Mouse (Mus musculus) kidney, postnatal 14 days (tissue): ENCODE measurements around the gene Parvg.
"Not testable (repeated sequence)": the region's sequence is repeated elsewhere in the genome, so short reads cannot be mapped to it uniquely, and the experiment has no call there.

ENCODE experiments used
- DNase-seq: peaks from one replicate; pipeline ENCODE4 v3.0.0; 2022; ENCODE audit warnings: mixed read lengths

Parvg gene

DNA sequence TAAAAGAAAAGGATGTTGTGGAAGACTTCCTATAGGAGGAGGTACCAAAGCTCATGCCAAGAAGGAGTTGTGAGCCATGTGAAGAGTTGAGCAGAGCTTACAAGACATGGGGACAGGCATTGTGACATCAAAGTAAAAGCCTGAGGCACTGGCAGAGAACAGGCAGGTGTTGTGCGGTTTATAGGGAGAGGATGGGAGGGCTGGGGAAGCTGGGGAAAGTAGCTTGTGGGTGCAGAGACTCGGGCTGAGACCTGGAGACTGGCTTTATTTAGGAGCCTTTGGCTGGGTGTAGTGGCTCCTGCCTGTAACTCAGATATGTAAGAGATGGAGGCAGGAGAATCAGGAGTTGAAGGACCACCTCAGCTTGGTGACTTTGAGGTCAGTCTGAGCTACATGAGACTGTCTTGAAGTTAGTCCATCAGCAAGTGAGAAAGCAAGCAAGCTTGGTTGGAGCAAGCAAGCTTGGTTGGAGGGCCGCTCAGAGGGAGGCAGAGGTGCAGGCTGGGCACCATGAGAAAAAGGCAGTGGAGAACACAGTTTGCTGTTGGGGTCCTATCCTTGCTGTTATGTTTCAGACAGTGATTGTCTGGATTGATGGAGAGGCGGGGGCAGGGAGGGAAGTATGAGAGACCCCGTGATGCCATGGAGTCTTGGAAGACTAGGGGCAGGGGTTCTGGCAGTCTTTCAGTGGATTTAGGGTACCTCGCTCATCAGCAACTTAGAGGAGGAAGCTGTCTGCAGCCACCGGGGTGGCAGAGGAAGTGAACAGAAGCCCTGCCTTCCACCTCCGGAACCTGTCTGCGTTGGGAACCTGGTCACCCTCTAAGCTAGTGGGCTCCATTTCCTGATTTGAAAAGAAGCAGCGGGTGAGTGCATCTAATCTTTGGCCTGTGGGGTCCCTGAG is at the start of gene Parvg:
Parvg (plus strand) TSS at position 61 of the 904 bp plus-strand sequence.
- no peak for DNase-seq

DNA sequence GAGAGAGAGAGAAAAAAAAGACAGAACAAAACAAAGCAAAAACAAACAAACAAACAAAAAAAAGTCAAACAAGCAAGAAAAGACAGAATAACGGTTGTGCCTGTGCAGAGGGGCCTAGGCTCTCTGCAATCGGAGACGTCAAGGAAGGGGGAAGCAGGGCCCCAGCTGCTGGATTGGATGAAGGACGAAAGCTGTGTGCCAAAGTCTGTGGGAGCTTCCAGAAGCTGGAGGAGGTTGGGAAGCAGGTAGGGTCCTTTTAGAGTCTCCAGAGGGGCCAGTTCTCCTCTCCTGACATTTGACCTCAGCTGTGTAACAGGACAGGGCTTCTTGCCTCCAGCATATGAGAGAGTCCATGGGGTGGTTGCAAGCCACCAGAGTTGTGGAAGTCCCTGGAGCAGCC is 47.8 kb upstream of the Parvg start:
- DNase-seq: no peak

DNA sequence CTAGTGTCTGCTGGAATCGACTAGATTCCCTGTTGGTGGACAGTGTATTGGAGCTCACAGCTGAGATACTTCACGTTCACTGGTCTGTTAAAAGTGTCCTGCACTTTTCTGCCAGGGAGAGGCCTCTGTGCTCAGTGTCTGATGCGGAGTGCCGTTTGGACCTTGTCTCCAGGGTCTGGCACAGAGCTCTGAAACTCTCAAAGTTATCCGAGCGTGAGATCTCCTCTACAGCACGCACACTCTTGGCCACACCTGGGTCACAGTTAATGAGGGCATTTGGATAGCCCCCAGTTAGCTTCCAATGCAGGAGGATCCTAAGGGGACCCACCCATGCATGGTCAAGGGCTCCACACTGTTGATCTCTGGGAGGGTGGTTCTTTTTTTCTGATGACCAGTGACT is 45.7 kb upstream of the Parvg start:
- DNase-seq: peak; percentile 72

DNA sequence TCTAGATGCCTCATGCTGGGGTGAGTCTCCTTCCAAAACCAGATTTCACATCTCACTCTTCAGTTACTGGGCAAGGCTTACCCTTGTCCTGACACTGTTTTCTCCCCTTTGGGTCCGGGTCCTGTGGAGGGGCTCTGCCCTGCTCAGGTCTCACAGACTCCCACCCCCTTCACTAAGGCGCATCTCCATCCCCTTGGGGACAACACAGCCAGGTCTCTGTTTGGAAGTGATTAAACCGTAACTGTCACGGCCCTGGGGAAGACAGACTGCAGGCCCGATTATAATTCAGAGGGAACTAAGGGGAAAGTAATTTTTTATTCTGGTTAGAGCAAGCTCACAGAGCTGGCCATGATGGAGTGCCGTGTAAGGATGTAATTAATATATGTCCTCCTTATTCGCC is 45.2 kb upstream of the Parvg start:
- no peak for DNase-seq

DNA sequence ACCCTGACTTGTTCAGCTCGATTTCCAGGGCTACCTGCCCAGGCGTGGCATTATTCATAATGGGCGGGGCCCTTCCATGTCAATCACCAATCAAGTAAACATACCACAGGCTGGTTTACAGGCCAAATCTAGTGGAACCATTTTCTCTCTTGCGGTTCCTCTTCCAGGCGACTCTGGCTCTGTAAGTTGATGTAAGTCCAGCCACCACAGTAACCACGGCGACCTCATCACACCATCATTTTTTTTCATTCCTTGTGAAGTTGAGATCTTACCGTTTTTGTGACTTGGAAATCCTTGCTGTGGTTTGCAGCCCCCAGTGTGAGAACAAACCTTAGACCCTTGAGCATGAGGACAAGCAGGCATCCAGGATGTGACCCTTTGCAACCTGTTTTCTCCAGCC is 43.5 kb upstream of the Parvg start:
- DNase-seq: no peak

DNA sequence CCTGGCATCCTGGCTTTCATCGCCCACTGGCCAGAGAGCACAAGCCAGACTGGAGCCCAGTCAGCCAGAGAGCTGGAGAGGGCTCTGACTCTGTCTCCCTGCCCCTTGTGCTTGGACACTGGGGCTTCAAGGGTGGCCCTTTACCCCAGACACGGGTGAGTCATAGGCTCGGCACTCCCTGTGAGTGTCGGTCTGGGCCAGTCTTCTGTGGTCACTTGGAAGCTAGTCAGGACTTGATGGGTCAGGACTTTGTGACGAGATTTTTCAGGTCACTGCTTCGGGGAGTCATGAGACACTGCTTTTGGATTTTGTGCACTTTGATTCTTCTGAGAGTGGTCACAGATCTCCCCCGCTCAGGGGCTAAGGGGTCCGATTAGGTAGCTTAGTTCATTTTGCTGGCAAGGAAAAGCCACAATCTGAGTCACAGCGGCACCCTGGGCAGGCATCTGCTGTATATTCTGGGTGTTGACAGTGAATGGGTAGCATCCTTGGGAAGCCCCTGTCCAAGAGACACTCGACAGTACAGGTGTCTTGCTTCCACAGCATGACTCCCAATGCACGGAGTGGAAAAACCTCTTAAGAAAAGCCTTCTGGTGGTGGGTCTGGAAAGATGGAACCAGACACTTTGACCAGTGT is 43.0 kb upstream of the Parvg start:
- DNase-seq: peak; percentile 35

DNA sequence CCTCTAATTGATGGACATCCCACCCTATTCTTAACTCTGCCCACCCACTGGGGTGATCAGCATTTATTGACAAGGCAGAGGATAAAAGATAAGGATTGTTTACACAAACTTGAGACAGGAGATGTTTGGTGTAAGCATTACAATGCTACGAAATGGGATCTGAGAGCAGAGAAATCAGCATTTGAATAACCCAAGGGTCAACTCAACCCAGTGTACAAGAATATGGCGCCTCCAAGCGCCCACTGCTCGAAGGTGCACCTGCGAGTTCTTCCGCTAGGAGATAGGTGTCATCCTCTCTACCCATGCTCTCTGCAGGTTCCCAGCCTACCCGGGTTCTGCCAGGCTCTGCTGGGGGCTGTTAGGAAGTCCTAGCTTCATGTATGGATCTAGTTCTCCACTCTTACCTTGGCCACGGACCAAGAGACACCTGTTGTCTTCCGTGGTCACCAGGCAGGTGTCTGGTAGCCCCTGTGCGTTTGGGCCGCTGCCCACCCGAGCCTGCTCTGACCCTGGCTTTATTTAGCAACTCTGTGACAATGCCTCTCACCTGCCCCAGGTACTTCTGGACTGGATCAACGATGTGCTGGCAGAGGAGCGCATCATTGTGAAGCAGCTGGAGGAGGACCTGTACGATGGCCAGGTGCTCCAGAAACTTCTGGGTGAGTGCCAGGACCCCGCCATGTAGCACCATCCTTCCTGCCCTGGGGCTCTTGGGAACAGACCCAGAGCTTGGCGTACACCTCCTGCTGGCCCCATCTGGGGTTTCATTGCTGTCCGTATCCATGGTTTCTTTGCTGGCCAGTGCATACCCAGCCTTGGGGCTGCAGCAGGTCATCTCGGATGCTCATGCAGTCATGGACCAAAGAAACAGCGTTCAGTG is 41.4 kb upstream of the Parvg start:
- no peak for DNase-seq

DNA sequence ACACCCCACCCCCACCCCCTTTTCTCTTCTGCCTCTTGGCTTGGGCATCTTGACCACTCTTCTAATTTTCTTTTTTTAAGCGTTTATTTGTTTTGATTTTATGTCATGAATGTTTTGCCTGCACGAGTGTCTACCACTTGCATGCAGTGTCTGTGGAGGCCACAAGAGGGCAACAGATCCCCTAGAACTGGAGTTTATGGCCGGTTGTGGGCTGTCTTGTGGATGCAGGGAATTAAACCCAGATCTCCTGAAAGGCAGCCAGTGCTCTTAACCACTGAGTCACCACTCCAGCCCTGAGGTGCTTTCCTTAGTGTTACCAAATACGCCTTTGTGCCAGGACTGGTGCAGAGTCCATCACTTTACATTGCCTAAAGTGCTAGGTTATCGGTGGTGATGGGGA is 39.8 kb upstream of the Parvg start:
- peak; percentile 38 for DNase-seq

DNA sequence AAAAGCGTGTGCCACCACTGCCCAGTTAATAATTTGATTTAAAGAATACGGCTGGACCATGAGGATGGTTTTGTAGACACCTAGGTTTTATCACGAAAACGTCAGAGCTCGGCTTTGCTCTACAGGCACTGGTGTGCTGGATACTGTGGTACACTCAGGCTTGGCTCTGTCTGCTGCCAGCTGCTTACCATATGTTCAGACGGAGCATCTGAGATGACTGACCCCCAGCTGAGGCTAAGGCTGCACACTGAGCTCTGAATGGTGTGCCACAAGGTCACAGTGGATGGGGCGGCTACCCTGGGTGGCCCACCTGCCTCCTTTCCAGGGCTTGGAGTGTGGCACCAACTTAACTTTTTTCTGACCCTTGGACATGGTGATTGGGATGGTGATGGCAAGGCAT is 38.4 kb upstream of the Parvg start:
- DNase-seq: no peak

DNA sequence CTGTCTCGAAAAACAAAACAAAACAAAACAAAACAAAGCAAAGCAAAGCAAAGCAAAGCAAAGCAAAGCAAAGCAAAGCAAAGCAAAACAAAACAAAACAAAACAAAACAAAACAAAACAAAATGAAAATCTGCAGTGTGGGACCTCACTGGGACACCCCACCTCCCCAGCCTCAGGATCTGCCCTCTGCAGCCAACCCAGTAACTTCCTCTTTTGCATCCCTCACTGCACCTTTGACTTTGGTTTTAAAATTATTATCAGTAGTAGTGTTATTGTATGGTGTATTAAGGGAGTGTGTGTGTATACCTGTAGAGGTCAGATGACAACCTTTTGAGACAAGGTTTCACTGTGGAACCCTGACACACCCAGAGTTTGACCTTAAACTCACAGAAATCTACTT is 34.9 kb upstream of the Parvg start:
- not testable (repeated sequence) for DNase-seq

DNA sequence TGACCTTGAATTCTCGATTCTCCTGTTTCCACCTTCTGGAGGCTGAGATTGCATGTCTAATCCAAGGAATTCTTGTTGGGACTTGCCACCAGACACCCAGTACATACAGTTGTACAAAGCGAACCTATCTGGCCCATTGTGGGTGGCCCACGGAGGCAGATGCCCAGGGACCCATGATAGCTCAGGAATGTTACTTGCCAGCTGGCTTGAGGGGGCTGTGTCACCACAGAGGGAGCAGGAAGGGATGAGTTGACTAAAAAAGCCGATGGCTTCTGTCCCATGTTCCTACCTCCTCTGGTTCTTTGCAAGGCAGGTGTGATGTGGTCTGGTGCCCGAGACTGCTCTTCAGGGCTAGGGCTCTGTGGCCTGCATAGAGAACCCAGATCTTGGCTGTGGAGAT is 32.7 kb upstream of the Parvg start:
- DNase-seq: no peak

DNA sequence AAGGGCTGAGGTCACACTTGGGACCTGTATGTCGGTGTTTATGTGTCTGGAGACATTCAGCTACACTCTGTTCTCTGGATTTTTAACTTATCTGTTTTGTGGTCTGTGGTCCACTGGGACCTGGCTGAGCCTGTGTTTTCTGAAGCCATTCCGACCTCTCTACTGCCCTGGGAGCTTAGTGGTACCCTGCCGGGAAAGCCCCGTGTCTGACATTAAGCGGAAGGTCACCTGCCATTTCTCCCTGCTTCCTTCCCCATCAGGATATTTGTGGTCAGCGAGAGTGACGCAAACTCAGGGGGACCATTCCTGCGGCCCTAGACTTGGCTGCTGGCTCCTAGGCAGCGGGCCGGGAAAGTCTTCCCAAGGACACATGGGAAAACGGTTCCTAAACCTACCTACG is 30.2 kb upstream of the Parvg start:
- no peak for DNase-seq

DNA sequence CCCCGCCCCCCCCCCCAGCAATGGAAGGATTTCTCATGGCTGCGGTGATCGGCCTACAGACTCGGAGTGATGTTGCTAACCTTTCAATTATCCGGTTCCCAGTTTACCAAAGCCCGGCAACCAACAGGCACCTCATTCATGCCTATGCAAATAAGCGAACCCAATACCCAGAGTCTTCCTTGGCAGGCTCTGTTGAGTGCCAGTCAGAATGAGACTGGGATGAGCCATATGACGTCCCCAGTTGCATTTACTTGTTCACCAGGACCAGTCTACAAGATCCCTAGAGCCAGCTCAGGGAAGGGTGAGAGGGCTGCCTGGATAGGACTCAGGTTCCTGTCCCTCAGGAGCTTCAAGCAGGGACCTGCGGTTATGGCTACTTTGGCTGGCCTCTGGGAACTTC is 29.4 kb upstream of the Parvg start:
- no peak for DNase-seq

DNA sequence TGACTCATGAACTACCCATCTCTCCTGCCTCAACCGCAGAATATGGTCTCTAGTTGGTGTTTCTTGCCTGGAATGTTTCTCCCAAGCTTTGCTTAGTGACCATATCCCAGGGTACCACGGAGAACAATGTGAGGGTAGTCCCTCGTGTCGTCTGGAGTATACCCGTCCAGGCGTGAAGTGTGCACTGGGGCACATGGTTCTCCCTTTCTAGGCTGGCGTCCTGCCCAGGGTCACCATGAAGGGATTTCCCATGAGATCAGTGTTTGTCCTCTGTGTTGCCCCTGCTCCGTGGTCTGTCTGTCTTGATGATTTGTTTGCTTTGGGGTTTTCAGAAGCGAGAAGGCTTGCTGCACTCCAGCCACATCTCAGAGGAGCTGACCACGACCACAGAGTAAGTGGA is 28.6 kb upstream of the Parvg start:
- DNase-seq: peak; percentile 40

DNA sequence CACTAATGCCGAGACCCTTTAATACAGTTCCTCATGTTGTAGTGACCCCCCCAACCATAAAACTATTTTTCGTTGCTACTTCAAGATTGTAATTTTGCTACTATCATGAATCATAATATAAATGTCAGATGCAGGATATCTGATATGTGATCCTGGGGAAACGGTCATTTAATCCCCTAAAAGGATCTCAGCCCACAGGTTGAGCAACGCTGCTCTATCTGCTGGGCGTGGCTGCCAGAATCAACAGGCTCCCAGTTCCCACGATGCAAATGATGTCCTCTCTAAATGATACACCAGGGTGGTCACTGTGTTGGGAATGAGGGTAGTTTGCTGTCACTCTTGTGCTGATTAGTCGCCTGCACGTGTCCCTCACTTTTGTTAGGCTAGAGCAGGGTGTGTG is 26.4 kb upstream of the Parvg start:
- DNase-seq: no peak

DNA sequence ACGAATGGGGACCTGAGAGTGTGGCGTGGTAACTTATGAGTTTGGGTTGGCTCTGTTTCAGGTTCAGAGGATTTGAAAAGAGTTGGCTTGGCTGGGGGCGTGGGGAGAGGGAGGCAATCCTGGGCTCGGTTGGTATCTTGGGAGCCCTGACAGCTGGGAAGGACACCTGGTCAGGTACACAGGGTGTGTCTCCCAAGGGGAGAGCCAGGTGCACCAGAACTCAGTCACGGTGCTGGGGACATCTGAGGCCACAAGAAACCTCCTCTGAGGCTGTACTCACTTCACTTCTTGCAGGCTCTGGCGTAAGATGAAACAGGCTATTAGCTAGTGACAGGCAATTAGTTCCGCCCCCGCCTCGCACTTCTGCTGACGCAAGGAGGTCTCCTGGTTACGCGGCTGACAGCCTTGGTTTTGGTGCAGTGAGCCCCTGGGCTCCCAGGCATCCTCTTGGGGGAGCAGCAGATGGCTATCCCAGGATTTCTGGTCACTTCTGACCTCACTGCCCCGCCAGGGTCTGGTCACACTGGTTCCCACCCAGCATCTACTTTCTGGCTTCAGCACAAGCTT is 24.9 kb upstream of the Parvg start:
- peak; percentile 32 for DNase-seq

DNA sequence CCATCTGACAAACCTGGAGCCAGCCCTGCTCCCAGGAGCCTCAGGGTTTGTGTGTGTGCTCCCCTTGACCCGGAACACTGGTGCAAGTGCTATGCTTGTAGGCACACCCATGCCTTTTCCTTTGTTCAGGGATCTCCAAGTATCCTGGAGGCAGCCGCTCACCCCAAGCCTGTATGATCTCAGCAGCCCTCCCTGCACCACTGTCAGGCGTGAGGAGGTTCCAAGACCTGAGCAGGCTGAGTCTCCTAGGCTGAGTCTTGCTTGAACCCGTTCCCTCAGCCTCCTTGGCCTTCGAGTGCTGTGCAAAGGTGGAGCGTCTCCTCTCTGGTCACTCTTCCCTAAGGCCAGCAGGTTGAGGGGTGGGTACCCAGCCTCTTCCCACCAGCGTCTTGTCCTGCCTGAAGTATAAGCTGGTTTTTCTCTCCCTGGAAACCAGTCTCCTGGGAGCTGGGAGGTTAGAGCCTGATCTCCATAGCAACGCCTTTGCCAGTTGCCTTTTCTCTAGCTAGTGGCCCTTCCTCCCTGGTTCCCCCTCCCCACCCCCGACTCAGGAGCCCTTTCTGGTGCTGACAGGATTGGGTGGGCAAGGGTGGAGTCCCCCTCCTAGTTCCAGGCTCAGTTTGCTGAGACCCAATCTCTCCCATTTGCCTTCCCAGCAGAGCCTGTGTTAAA is 24.0 kb upstream of the Parvg start:
- no peak for DNase-seq

DNA sequence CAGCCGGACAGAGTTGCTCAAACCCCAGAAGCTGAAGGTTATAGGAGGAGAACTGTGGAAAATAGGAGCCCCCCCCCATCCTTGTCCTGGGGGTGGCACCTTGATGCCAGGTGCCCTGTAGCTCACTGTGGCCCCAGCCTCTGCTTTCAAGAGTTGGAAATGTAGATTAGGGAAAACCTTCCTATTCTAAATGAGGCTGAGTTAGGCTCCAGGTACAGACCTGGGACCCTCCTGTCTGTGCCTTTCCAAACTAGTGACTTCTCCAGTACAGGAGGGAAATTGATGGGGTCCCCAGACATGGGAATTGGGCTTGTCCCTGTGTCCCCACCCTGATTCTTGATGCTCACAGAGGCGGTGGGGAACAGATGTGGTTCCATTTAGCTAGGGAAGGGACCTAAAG is 23.2 kb upstream of the Parvg start:
- DNase-seq: no peak

DNA sequence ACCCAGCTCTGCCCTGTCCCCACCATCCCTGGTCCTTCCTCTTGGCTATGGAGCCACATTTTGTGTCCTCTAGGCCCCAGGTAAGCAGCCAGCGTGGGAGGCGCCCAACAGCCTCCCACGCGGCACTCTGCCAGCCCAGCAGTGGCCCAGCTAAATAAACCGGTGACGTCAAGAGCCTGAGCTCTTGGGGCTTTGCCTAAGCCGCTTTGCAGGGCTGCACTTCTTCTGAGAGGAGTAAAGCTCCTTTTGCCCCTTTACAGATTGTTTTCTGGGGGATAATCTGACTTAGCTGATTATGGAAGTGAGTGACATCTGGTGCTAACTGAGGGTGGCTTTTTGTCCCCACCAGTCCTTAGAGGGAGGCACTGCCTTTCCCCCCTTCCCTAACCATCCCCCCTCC is 22.8 kb upstream of the Parvg start:
- DNase-seq: peak; percentile 46

DNA sequence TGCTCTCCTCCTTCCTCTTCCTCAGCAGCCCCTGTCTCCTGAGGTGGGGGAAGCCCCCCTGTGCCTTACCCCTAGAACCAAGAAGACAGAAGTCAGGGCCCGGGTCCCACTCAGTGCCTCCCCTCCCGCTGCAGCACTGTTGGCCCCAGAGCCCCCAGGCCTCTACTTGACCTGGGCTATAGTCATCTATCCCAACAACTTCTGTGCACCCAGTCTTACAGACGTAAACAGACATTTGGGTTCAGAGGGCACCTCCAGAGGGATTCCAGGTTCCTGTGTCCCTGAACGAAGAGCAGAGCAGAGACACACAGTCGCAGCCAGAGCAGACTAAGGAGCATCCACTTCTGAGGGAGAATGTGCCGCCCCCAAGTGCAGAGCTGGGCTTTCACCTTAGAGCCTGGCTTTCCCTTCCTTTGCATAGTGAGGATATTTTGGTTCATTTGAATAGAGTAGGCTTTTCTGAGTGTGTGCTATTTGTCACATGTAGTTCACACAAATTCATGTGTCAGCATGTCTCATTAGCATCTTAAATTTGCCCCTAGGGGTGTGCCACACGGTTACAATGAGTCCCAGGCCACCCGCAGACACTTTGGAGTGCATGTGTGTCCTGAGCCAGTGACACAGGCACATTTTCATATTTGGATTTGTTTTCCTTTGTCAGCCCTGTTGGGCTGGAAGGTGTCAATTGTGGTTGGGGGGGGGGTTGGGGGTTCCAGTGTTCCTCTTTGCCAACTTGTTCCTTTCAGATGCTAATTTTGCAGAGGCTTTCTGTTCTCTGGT is 22.0 kb upstream of the Parvg start:
- no peak for DNase-seq

DNA sequence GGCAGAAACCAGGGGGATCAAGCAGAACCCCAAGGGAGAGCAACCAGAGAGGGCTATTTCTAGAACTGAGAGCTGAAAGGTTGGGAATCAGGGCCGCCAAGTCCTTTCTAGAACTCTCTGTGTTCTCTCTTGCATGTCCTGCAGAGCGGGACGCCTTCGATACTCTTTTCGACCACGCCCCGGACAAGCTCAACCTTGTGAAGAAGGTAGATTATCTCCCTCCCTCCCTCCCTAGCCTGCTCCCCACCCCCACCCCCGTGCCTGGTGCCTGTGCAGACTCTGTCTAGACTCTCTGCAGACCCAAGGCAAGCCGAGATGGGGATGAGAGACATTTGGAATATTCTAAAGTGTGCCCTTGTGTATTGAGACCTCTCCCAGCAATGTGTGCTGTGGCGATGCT is 20.6 kb upstream of the Parvg start:
- no peak for DNase-seq

DNA sequence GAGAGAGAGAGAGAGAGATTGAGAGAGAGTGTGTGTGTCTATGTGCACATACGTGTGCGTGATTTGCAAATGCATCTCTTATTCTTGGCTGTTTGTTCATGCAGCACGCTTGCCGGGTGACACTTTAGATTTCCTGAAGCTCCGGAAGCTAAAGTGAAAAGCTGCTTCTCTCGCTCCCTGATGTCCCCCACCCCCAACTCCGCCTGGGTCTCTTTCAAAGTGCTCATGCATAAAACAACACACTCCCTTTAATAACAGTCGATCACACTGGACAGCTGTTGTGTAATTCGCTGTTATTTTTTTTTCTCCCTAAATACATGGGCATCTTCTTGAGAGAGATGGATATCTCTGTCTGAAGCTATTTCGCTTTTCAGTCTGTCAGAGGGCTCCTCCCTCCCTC is 18.5 kb upstream of the Parvg start:
- no peak for DNase-seq
